ENCODE assay signal across 14 mouse cellular contexts in genomic region chr17:49435081-49435480, GRCm38 (mm10). TPM values are rescaled to one million over a fixed set of nuclear protein-coding genes. Genes with fewer than 3 reads are reported as not detected.
DNase-seq lines count a peak whose midpoint lies in the region; ATAC-seq lines count a peak whose summit lies in the region.
"Had no signal": no experiment of that assay in that cellular context is flagged by ENCODE, and none has a peak within 500 bp of the region (broad histone marks: within the 10 kb centered on the region; RNA-seq: fewer than 3 reads in every experiment).

No protein-coding gene starts in this region.

- intact Hi-C loops in gastrocnemius, postnatal 14 days (cut with DNase I; ENCODE audit: low total_unique reads): no loop called here

- peak overlapping the region; percentile 30; the same call in 1 of the 2 replicates for H3K9ac ChIP-seq in liver, embryonic 13.5 days
- no peak overlapping the region for H3K9ac ChIP-seq in hindbrain, embryonic 16.5 days (ENCODE audit: low read depth, low read length)
- H3K9ac ChIP-seq: hindbrain, embryonic 13.5 days; limb, embryonic 13.5 days; midbrain, embryonic 13.5 days had no signal

- peak; percentile 3 for DNase-seq in gastrocnemius, postnatal 25 days
- DNase-seq in gastrocnemius, postnatal 14 days: no peak
- peak; percentile 33 for DNase-seq in testis, postnatal 10 days (ENCODE audit: low spot score)
- DNase-seq in testis, postnatal 14 days (ENCODE audit: low spot score): no peak
- no peak for DNase-seq in liver, embryonic 13.5 days
- no peak for DNase-seq in adrenal gland, adult 2 months
- DNase-seq: cerebellum, adult 11 months; cerebellum, postnatal 36 days; kidney, adult 2 months had no signal

- H3K4me3 ChIP-seq in liver, embryonic 13.5 days (replicated peaks): no peak overlapping the region
- H3K4me3 ChIP-seq in hindbrain, embryonic 16.5 days (ENCODE audit: low read length): no peak overlapping the region
- H3K4me3 ChIP-seq: hindbrain, embryonic 13.5 days; limb, embryonic 13.5 days; midbrain, embryonic 13.5 days had no signal

- peaks cover 98% of the 10 kb centered on the region for H3K4me1 ChIP-seq in liver, embryonic 13.5 days (replicated peaks)
- peaks cover 1% of the 10 kb centered on the region; the same call in 1 of the 2 replicates for H3K4me1 ChIP-seq in hindbrain, embryonic 16.5 days (ENCODE audit: control insufficient read depth, insufficient read depth, low read depth, low read length)

- WGBS in liver, embryonic 13.5 days (ENCODE audit: insufficient replicate concordance): 43% methylated on average over 10 of the region's 10 CpGs
- 93% methylated on average over 10 of the region's 10 CpGs for WGBS in hindbrain, embryonic 16.5 days

- peak overlapping the region; percentile 21; the same call in 1 of the 2 replicates for H3K4me2 ChIP-seq in liver, embryonic 13.5 days
- H3K4me2 ChIP-seq in hindbrain, embryonic 16.5 days (ENCODE audit: low read length): no peak overlapping the region
- H3K4me2 ChIP-seq: hindbrain, embryonic 13.5 days; limb, embryonic 13.5 days; midbrain, embryonic 13.5 days had no signal

- H3K9me3 ChIP-seq in liver, embryonic 13.5 days (replicated peaks): no peaks in the 10 kb centered on the region
- H3K9me3 ChIP-seq in hindbrain, embryonic 16.5 days (ENCODE audit: control insufficient read depth, low read length): no peaks in the 10 kb centered on the region
- H3K9me3 ChIP-seq: hindbrain, embryonic 13.5 days; limb, embryonic 13.5 days; midbrain, embryonic 13.5 days had no signal

- H3K27ac ChIP-seq in liver, embryonic 13.5 days: peak overlapping the region; percentile 95
- no peak overlapping the region for H3K27ac ChIP-seq in hindbrain, embryonic 16.5 days (ENCODE audit: low read depth, low read length)
- H3K27ac ChIP-seq: hindbrain, embryonic 13.5 days; limb, embryonic 13.5 days; midbrain, embryonic 13.5 days had no signal

- no peak for ATAC-seq in liver, embryonic 13.5 days (ENCODE audit: low read depth)
- 0 out of 2 replicates have a peak, but pooled peaks have one; percentile 19 for ATAC-seq in monocyte, adult 5-6 weeks (replicated peaks; ENCODE audit: insufficient number of reproducible peaks, low FRiP score, low TSS enrichment, poor library complexity, severe bottlenecking)
- ATAC-seq in hindbrain, embryonic 16.5 days: no peak
- ATAC-seq: midbrain, embryonic 13.5 days had no signal

- peaks cover 69% of the 10 kb centered on the region for H3K36me3 ChIP-seq in liver, embryonic 13.5 days
- H3K36me3 ChIP-seq in hindbrain, embryonic 16.5 days (ENCODE audit: control insufficient read depth, insufficient read depth, low read length): peaks cover 14% of the 10 kb centered on the region

- H3K27me3 ChIP-seq in liver, embryonic 13.5 days: no peaks in the 10 kb centered on the region
- H3K27me3 ChIP-seq in hindbrain, embryonic 16.5 days (replicated peaks; ENCODE audit: control insufficient read depth, insufficient read depth, low read length): no peaks in the 10 kb centered on the region
- H3K27me3 ChIP-seq: hindbrain, embryonic 13.5 days; limb, embryonic 13.5 days; midbrain, embryonic 13.5 days had no signal

RNA-seq across cellular contexts. Expression of gene Mocs1, which starts 6.9 kb away (rescaled TPM):
- total RNA-seq in gastrocnemius, postnatal 25 days (2021): 10 to 100 TPM; 16.1 to 20.3 TPM
- 10 to 100 TPM; 12.3 to 18.7 TPM for total RNA-seq in gastrocnemius, postnatal 14 days (2021)
- 6.1 and 8.5 TPM in 2 replicates for polyA plus RNA-seq in liver, embryonic 13.5 days (2015; fragmentation: Nextera tagmentation; extraction: Ambion mirVana)
- total RNA-seq in monocyte, adult 5-6 weeks (2017): 15.6 to 19.8 TPM (median 19.3 TPM) in 3 replicates
- polyA plus RNA-seq in hindbrain, embryonic 16.5 days (2015; fragmentation: Nextera tagmentation; extraction: Ambion mirVana): 4.5 and 6.1 TPM in 2 replicates
- total RNA-seq in adrenal gland, adult 2 months (2021): 10 to 100 TPM; 36.2 to 55.3 TPM
- polyA plus RNA-seq in adrenal gland, adult 2 months (2012; rRNA removed): 39.5 and 42.7 TPM in 2 replicates

Comparison
In these comparisons a context has a peak if more than half of its experiments do, and no peak if none do; other contexts are left out.
1. DNase-seq: peak in gastrocnemius, postnatal 25 days (single experiment) and testis, postnatal 10 days (single experiment); none in gastrocnemius, postnatal 14 days (single experiment), testis, postnatal 14 days (single experiment), liver, embryonic 13.5 days (single experiment) and adrenal gland, adult 2 months (single experiment).